Mouse (Mus musculus): ENCODE measurements around the gene Csde1. TPM values are rescaled to one million over a fixed set of nuclear protein-coding genes. Genes with fewer than 3 reads are reported as not detected.

Gene Csde1
- polyA plus RNA-seq, 2 experiments from 2014 or later, result 514 to 711 TPM

DNA sequence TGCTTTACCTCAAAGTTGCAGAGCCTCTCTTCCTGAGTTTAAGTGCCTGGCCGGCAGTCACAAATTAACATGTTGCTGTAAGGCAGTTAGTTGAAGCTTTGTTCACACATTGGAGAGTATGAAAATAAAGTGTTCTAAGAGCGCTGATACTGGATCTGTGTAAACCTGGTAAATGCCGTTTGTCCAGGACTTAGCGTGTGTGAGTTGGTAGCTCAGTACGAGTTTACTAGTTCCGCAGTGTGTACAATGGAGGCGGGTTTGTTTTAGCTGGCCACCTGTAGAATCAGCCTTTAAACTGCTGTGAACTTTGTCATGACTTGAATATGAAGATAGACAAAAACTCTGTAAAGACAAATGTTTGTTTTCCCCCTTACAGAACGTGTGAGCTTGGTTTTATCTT lies 46.7 kb downstream of the Csde1 start:
- ATAC-seq, result no peak

DNA sequence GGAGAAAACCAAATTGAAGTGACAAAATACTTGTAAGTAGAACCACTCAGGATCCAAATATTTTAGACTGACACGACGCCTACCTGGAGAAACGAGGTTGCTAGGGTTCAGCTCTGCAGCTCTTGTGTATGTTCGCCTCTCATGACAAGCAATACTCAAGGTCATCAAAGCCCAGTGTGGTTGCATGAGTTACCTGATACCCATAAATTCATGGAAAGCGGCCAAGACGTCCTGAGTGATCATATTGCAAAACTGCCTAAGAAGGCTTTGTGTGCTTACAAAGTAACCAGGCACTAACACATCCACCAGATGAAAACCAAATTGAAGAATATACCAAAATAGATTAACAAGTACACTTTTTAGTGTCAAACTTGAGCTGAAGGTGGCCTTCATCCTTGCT lies 48.7 kb downstream of the Csde1 start:
- no peak for ATAC-seq

DNA sequence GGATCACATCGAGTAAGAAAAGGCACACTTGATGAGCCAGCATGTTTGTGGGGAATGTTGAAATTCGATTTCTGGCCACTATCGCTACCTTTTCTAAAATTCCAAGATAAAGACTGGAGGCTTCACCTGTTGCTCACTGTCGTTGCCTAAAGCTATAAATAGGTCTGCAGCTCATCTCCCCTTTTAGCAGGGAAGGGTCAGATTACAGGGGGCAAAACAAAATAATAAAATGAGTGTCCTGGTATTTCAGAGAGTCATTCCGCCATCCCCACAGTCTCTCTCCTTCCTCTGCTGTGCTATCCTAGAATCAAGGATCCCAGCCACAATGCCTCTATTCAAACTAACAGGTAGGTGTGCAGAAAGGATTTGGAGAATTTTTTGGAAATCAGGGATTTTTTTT lies 53.5 kb downstream of the Csde1 start, which contains the start of gene Ampd1:
Gene Ampd1 (plus strand): TSS at position 244 of the 400 bp plus-strand sequence.
- no peak for ATAC-seq

DNA sequence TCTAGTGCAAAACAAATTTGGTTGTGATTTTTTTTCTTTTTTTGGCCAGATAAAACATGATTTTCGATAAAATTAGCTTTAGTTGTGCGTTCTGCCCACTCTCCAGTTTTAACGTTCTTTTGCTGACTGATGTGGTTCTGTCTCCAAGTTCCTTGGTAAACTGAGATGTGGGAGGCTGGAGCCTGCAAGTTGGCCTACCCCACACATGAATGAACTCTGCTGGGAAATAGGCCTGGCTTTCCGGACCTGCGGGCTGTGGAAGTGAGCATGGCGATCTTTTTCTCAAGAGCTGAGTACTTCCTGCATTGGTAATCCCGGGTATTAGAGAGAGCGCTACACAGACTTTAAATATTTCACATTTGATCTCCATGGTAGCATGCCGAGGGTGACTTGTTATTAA lies 55.6 kb downstream of the Csde1 start:
- no peak for ATAC-seq

DNA sequence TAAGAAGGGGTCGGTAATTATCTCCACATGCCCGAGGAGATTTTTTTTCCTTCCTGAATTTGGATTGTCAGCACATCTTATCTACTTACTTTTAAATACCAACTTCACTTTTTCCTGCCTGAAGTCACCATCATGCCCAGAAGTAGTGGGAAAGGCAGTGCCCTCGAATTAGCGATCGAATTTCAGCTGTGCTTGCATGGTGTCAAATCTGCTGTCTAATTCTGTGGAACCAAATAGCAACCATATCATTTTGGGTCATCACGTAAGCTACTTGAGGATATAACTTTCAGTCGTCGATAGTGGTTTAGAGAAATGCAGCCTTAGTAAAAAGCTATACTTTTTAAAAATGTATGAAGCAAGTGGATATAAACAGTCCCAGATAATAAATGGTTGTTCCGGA lies 56.2 kb downstream of the Csde1 start:
- no peak for ATAC-seq

DNA sequence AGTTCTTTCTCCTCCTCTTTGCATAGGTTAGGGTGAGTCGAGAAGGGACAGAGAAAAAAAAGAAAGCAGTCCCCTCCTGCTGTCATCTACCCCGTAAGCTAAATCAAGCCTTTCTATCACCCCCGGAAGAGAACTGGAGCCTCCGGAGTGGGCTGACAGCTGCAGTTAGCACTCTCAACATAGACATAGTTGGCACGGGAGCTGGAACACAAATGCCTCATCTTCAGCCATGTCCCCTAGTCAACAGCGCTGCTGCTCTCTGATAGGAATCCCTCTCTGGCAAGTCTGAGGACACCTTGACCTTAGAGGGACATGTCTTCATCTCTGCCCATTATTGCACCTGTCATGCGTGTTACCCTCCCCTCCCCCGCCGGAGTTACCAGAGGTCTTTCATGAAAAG lies 59.1 kb downstream of the Csde1 start:
- no peak for ATAC-seq

DNA sequence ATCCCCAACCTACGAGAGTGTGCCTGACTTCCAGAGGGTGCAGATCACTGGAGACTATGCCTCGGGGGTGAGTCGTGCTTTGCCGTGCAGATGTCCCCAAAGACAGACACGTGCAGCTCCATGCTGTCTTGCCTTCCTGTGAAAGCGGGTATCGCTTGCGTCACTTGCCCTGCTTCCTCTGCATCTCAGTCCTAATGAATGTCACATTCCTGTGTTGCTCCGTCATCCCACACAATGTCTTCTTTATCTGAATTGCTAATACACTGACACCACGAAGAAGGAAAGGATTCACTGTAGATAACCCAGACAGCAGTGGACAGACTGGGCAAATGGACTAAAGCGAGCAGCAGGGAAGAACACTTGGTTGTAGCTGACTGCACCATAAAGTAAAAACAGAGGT lies 60.8 kb downstream of the Csde1 start:
- ATAC-seq, result no peak

DNA sequence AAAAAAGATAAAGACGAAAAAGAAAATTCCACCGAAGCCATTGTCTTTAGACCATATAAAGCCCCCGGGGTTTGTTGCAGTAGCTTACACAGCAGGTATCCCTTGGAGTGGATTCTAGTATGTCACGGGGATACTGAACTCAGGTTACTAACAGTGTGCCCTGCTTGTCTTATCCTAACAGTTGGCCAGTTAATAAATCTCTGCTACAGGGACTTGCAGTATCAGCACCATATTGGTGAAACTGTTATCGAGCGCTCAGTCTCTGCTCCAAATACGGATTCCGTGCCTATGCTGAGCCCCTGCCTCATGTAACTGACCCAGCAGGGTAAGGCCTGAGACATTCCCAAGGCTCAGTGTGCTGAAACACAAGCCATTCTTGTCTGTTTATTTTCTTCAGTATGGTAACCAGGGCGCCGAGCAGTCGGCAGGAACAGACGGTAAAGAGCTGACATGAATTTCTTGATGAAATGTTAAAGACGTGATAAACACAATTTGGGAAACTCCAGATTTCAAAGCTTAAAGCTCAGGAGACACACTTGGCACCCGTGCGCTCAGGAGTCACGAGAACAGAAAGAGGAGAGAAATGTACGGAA lies 61.7 kb downstream of the Csde1 start:
- no peak for ATAC-seq

DNA sequence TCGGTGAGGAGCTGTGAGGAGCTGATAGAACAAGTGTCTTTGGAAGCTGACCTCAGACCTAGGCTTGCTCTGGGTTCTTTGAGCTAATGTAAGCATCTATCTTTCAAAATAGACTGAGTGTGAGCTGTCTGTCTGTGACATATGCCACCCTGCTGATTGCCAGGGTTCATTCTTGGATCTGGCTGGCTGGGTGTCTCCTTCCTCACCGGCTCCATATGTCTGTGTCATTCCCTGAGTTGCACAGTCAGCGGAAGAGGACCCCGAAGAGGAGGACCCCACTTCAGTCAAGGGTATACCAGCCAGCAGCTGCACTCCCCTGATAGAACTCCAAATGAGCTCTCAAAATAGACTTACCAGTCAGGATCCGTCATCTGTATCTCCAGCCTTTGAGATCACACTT lies 62.5 kb downstream of the Csde1 start:
- no peak for ATAC-seq

DNA sequence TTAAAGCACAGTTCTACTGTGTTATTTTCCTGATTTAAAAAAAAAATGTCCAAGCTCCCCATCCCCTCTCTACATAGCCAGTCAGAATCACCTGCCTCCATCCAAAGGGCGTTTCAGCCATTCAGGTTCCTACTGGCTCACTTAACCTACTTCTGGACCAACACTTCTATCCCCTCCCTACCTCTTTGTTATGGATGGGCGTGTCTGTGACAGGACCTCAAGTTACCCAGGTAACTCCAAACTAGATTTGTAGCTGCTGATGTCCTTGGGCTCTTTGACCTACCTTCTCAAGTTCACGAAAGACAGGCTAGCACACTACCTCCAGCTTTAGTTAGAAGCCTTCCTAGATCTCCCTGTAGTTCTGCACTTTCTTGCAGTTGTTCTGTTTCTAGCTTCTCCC lies 65.8 kb downstream of the Csde1 start:
- no peak for ATAC-seq

DNA sequence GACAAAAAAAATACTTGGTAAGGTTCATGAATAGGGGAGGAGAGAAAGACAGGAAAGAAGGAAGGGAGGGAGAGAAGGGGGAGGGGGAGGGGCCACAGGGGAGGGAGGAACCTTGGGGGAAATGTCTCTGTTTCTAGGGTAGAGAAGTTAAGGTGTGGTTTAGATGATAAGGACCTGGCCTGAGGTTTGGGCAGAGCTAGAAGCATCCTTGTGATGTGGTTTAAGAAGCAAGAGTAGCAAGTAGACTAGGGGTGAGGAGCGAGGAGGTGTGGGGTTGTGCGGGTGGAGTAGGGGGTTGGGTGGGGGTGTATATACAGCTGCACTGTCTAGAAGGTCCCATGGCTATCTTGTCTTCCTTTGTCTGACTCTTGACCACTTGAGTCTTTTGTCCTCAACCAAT lies 71.5 kb downstream of the Csde1 start:
- peak; percentile 84 for ATAC-seq

DNA sequence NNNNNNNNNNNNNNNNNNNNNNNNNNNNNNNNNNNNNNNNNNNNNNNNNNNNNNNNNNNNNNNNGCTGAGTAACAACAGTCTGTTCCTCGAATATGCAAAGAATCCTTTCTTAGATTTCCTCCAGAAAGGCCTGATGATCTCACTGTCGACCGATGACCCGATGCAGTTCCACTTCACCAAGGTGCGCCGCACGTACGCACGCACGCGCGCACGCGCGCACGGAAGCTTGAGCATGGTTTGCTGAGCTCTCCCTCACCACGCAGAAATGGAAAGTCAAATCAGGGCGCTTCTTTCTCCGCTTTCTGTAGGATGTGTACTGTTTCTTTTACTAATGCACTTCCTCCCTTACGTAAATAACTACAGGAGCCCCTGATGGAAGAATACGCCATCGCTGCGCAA lies 78.4 kb downstream of the Csde1 start:
- no peak for ATAC-seq

DNA sequence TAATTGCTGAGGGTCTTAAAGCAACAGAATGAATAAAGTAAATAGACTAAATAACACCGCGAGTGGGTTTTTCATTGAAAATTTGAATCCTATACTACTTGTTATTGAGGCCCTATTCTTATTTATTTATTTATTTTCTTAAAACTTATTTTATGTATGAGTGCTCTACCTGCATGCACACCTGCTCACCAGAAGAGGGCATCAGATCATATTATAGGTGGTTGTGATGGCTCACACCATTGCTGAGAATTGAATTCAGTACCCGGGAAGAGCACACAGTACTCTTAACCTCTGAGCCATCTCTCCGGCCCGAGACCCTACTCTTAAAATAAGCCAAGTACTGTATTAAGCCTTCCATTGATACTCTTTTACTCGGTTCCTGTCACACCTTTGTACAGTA lies 79.4 kb downstream of the Csde1 start:
- ATAC-seq, result no peak

DNA sequence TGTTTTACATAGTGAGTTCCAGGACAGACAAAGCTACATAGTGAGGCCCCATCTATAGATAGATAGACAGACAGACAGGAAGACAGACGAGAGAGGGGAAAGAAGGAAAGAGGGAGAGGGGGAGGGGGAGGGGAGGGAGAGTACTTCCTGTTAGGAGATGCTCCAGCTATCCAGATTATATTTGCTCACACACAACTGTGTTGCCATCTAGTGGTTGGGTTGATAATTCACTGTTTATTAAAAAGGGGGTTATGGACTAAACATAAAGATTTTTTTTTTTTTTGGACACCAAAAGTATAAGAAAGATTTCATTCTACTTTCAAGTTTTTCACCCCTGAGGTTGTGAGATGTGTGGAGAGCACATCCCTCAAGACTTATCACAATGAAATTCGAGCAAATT lies 80.5 kb downstream of the Csde1 start:
- ATAC-seq, result no peak

DNA sequence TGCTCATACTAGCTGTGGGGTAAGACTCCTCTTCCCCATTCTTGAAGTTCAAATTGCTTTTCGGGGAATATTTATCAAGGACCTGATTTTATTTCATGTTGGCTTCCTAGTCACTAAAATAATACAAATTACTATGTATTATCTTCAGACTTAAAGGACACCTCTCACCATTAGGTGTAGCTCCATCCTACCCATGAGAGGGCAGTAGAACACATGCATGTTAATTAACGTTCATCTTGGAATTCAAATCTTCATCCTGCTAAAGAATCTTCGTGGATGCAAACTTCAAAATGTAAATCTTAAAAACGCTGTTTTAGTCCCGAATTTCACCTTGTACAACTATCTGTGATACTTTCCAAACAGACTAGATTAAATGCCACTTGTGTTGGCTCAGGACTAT lies 81.0 kb downstream of the Csde1 start:
- ATAC-seq, result no peak

DNA sequence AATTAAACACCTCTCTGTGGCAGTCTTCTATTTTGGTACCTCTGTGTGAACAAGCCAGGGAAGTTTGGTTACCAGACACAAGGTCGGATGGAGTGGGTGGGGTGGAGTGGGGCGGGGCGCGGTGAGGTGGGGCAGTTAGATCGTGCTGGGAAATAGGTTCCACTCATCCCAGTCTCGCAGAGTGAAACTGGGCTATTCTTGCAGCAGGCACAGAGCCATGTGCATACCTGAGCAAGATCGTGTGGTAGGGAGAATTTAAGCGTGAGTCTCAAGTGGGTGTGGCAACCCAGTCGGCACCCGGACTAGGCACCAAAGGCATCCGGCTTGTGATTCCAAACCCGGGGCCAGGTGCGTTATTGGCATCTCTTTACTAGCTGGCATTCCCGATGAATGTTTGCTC lies 81.7 kb downstream of the Csde1 start:
- peak; percentile 16 for ATAC-seq

DNA sequence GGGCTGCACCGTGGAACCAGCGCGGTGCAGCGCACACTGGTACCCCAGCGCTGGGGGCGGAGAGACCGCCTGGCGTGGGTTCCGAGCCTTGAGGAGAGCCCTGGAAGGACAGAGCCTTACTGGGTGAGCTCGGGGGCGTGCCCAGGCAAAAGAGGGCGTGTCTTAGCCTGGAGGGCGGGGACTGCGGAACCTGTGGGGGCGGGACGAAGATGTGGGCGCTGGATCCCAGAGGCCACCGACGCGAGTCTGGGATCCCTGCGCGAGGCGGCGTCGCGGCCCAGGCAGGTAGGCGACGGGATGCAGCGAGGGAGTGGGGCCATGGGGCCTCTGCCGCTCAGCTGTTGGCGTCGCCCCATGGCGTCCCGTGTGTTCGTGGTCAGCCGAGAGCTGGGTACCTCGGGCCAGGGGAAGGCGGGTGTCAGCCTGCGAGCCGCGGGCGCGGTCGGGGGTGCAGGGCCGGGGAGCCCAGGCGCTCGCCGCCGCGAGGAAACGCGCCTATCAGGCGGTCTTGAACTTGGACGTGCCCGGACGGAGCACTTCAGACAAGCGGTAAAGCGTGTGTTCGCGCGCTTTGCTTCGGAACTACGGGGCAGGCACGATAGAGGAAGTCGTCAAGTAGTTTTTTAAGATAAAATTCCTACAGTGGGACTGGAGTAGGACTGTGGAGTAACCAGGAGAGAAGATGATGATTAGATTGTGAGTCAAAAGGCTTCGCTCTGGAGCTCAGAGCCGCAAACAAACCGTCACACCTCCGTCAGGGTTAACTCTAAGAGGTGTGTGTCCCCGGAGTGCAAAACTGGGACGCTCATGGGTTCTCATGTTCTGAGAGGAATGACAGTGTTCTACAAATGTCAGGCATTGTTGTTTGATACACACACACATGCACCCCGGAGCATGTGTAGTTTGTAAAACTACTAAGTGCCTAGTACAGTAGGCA lies 82.5 kb downstream of the Csde1 start, which contains the start of gene Dennd2c:
Gene Dennd2c (plus strand): TSS at position 151 of the 937 bp plus-strand sequence.
- peak; percentile 86 for ATAC-seq

Other genes starting within 250 kb of the Csde1 start
- not detected for gene Tshb, start 237.7 kb upstream of the Csde1 start, polyA plus RNA-seq (2017; shearing (Covaris generic))
- gene Sycp1, start 84.3 kb upstream of the Csde1 start, polyA plus RNA-seq (2017; shearing (Covaris generic)), result not detected
- gene Nr1h5, start 56.3 kb upstream of the Csde1 start, polyA plus RNA-seq (2017; shearing (Covaris generic)), result not detected
- 10 to 100 TPM; 49.5 to 61.8 TPM for gene Sike1, start 24.7 kb upstream of the Csde1 start, polyA plus RNA-seq (2017; shearing (Covaris generic))
- 100 to 1,000 TPM; 106 to 107 TPM for gene Nras, start 37.9 kb downstream of the Csde1 start, polyA plus RNA-seq (2017; shearing (Covaris generic))
- gene Ampd1, start 53.6 kb downstream of the Csde1 start, polyA plus RNA-seq (2017; shearing (Covaris generic)), result 1 to 10 TPM; 3.9 to 7.1 TPM
- gene Dennd2c, start 82.2 kb downstream of the Csde1 start, polyA plus RNA-seq (2017; shearing (Covaris generic)), result 1 to 10 TPM; 1.4 to 1.6 TPM
- gene Bcas2, start 151.2 kb downstream of the Csde1 start, polyA plus RNA-seq (2017; shearing (Covaris generic)), result 100 to 1,000 TPM; 129 to 131 TPM

Measured in CD4-positive, CD25-positive, alpha-beta regulatory T cell, adult 4 months (primary cell).